Mouse (Mus musculus) midbrain, embryonic 16.5 days (tissue): ENCODE data around the gene Cybc1. TPM values are rescaled to one million over a fixed set of nuclear protein-coding genes. Genes with fewer than 3 reads are reported as not detected.

ENCODE experiments used
- ATAC-seq: fragments of 200-750 bp; cut with Nextera tagmentation; 2 replicates; pipeline ENCODE4 v1.8.0; 2017; ENCODE audit warnings: moderate TSS enrichment
- H3K27ac ChIP-seq: fragments of 300-500 bp; sonication (generic); 2 replicates; pipeline ENCODE4 v1.5.1; 2014; ENCODE audit warnings: mild to moderate bottlenecking, low read length, mixed read lengths
- H3K27me3 ChIP-seq: fragments of 300-500 bp; sonication (generic); 2 replicates; pipeline ENCODE4 v1.6.1; 2014; ENCODE audit warnings: low read depth, low read length, mixed read lengths; ENCODE audit not compliant: control insufficient read depth, insufficient read depth
- H3K36me3 ChIP-seq: fragments of 300-500 bp; sonication (generic); 2 replicates; pipeline ENCODE4 v1.6.1; 2014; ENCODE audit warnings: mild to moderate bottlenecking, low read length, moderate library complexity, mixed read lengths; ENCODE audit not compliant: control insufficient read depth, insufficient read depth
- H3K4me1 ChIP-seq: fragments of 300-500 bp; sonication (generic); 2 replicates; pipeline ENCODE4 v1.6.1; 2014; ENCODE audit warnings: mild to moderate bottlenecking, low read length, mixed read lengths; ENCODE audit not compliant: control insufficient read depth, insufficient read depth
- H3K4me2 ChIP-seq: fragments of 300-500 bp; sonication (generic); 2 replicates; pipeline ENCODE4 v1.6.1; 2014; ENCODE audit warnings: mild to moderate bottlenecking, low read length, mixed read lengths
- H3K4me3 ChIP-seq: fragments of 300-500 bp; sonication (generic); 2 replicates; pipeline ENCODE4 v1.5.1; 2014; ENCODE audit warnings: low read depth, mild to moderate bottlenecking, low read length, moderate library complexity, mixed read lengths
- H3K9ac ChIP-seq: fragments of 300-500 bp; sonication (generic); 2 replicates; pipeline ENCODE4 v1.6.1; 2014; ENCODE audit warnings: low read depth, low read length, mixed read lengths
- H3K9me3 ChIP-seq: fragments of 300-500 bp; sonication (generic); replicated peaks from 2 replicates; pipeline ENCODE4 v1.6.1; 2014; ENCODE audit warnings: mild to moderate bottlenecking, low read length, mixed read lengths; ENCODE audit not compliant: control insufficient read depth, poor library complexity, severe bottlenecking
- WGBS: fragments of 180-500 bp; shearing (Covaris S2); extraction: QIAGEN DNeasy Blood & Tissue Kit; methylation state at CpG from one replicate; pipeline ENCODE4 v1.1.7; 2014; 5-methylcytosine and 5-hydroxymethylcytosine counted together
- polyA plus RNA-seq: library from polyadenylated mRNA; unstranded; fragments of >200 nt; fragmentation: Nextera tagmentation; extraction: Ambion mirVana; gene quantifications from 2 replicates; pipeline ENCODE4 v1.2.1, GENCODE M21; 2015

Cybc1 gene
- polyA plus RNA-seq, 1 experiment from 2014 or later: 40.3 TPM

- H3K4me2 ChIP-seq: peak overlapping the region; percentile 76
- H3K4me1 ChIP-seq: peaks cover 29% of the 10 kb centered on the region
- H3K27ac ChIP-seq: peak overlapping the region; percentile 100
- 4% methylated on average over 28 of the region's 28 CpGs for WGBS
- peak overlapping the region; percentile 91 for H3K9ac ChIP-seq
- H3K4me3 ChIP-seq: peak overlapping the region; percentile 84
- H3K36me3 ChIP-seq: no peaks in the 10 kb centered on the region; the same call in 1 of the 2 replicates
- H3K27me3 ChIP-seq: no peaks in the 10 kb centered on the region
- peak; percentile 12; the same call in 1 of the 2 replicates for ATAC-seq
- no peaks in the 10 kb centered on the region for H3K9me3 ChIP-seq
These were observed 8.4 kb upstream of the Cybc1 start for GRCm38 (mm10) chr11:121237345-121238128.

- H3K4me3 ChIP-seq: peak within 1 kb of the TSS; percentile 84
- 0% methylated on average over 50 of the region's 50 CpGs for WGBS
- H3K36me3 ChIP-seq: no peaks in the 10 kb centered on the region; the same call in 1 of the 2 replicates
- peaks cover 29% of the 10 kb centered on the region for H3K4me1 ChIP-seq
- peak within 1 kb of the TSS; percentile 76 for H3K4me2 ChIP-seq
- peak within 1 kb of the TSS; percentile 91 for H3K9ac ChIP-seq
- H3K27me3 ChIP-seq: no peaks in the 10 kb centered on the region
- H3K27ac ChIP-seq: peak within 1 kb of the TSS; percentile 100
- ATAC-seq: peak; percentile 99
- no peaks in the 10 kb centered on the region for H3K9me3 ChIP-seq
These were observed 7.6 kb upstream of the Cybc1 start, which contains the start of gene Narf for GRCm38 (mm10) chr11:121236564-121237344. Gene Narf, plus strand, starts transcription at chr11:121237253.

GRCm38 (mm10) chr11:121235475-121236238 is 6.5 kb upstream of the Cybc1 start:
- 23% methylated on average over 9 of the region's 9 CpGs for WGBS
- no peak for ATAC-seq
- Histone ChIP-seq H3K27me3 (no peaks in the 10 kb centered on the region), H3K4me2 (peak overlapping the region; percentile 57), H3K4me1 (peaks cover 27% of the 10 kb centered on the region), H3K36me3 (no peaks in the 10 kb centered on the region; the same call in 1 of the 2 replicates), H3K27ac (peak overlapping the region; percentile 100), H3K4me3 (no peak overlapping the region; the same call in 1 of the 2 replicates), H3K9me3 (no peaks in the 10 kb centered on the region), H3K9ac (no peak overlapping the region)

GRCm38 (mm10) chr11:121232706-121233105 is 3.6 kb upstream of the Cybc1 start:
- Histone ChIP-seq H3K27me3 (no peaks in the 10 kb centered on the region), H3K9ac (no peak overlapping the region), H3K4me2 (no peak overlapping the region), H3K36me3 (no peaks in the 10 kb centered on the region), H3K4me1 (peaks cover 20% of the 10 kb centered on the region), H3K4me3 (no peak overlapping the region), H3K9me3 (no peaks in the 10 kb centered on the region), H3K27ac (no peak overlapping the region)
- ATAC-seq: no peak
- WGBS: 36% methylated on average over 4 of the region's 4 CpGs

- Histone ChIP-seq H3K36me3 (no peaks in the 10 kb centered on the region), H3K9me3 (no peaks in the 10 kb centered on the region), H3K27ac (no peak overlapping the region), H3K27me3 (no peaks in the 10 kb centered on the region), H3K9ac (no peak overlapping the region), H3K4me1 (peaks cover 27% of the 10 kb centered on the region), H3K4me2 (no peak overlapping the region), H3K4me3 (no peak overlapping the region)
- no peak for ATAC-seq
- WGBS: 46% methylated on average over 4 of the region's 4 CpGs
These were observed 2.6 kb upstream of the Cybc1 start for GRCm38 (mm10) chr11:121231628-121232291.

- Histone ChIP-seq H3K27me3 (no peaks in the 10 kb centered on the region), H3K4me2 (no peak overlapping the region), H3K36me3 (no peaks in the 10 kb centered on the region), H3K27ac (no peak overlapping the region), H3K4me1 (peaks cover 27% of the 10 kb centered on the region), H3K9ac (no peak overlapping the region), H3K9me3 (no peaks in the 10 kb centered on the region), H3K4me3 (no peak overlapping the region)
- ATAC-seq: no peak
- 85% methylated on average over 4 of the region's 4 CpGs for WGBS
These were observed 2.1 kb upstream of the Cybc1 start for GRCm38 (mm10) chr11:121231191-121231590.

GRCm38 (mm10) chr11:121228129-121229017 is 749 bp downstream of the Cybc1 start:
- ATAC-seq: no peak
- H3K36me3 ChIP-seq: peaks cover 17% of the 10 kb centered on the region
- peak overlapping the region; percentile 79 for H3K4me3 ChIP-seq
- H3K9me3 ChIP-seq: no peaks in the 10 kb centered on the region
- peak overlapping the region; percentile 77 for H3K27ac ChIP-seq
- peak overlapping the region; percentile 64 for H3K4me2 ChIP-seq
- peaks cover 23% of the 10 kb centered on the region for H3K4me1 ChIP-seq
- peak overlapping the region; percentile 77 for H3K9ac ChIP-seq
- 23% methylated on average over 21 of the region's 21 CpGs for WGBS
- H3K27me3 ChIP-seq: no peaks in the 10 kb centered on the region
